Mouse (Mus musculus): ENCODE data around the gene Cars. TPM values are rescaled to one million over a fixed set of nuclear protein-coding genes. Genes with fewer than 3 reads are reported as not detected.

Cars gene
- polyA plus RNA-seq, 1 experiment from 2014 or later: 63.3 TPM

- no peaks in the 10 kb centered on the region for H3K36me3 ChIP-seq
- no peaks in the 10 kb centered on the region; the same call in 1 of the 2 replicates for H3K9me3 ChIP-seq
- H3K4me1 ChIP-seq (replicated peaks): no peaks in the 10 kb centered on the region
- no peak overlapping the region for H3K4me2 ChIP-seq (replicated peaks)
- WGBS: 79% methylated on average over 9 of the region's 9 CpGs
- H3K9ac ChIP-seq (replicated peaks): no peak overlapping the region
- H3K27ac ChIP-seq: no peak overlapping the region
- H3K4me3 ChIP-seq (replicated peaks): no peak overlapping the region
- ATAC-seq: no peak
- no peaks in the 10 kb centered on the region for H3K27me3 ChIP-seq
Observed at GRCm38 (mm10) chr7:143614404-143615135, 14.7 kb upstream of the Cars start.

GRCm38 (mm10) chr7:143612215-143612614 lies 12.3 kb upstream of the Cars start:
- H3K4me2 ChIP-seq (replicated peaks): no peak overlapping the region
- no peak overlapping the region for H3K4me3 ChIP-seq (replicated peaks)
- no peak overlapping the region for H3K27ac ChIP-seq
- no peaks in the 10 kb centered on the region for H3K27me3 ChIP-seq
- no peak for ATAC-seq
- WGBS: 62% methylated on average over 3 of the region's 3 CpGs
- H3K4me1 ChIP-seq (replicated peaks): no peaks in the 10 kb centered on the region
- H3K9me3 ChIP-seq: no peaks in the 10 kb centered on the region; the same call in 1 of the 2 replicates
- H3K9ac ChIP-seq (replicated peaks): no peak overlapping the region
- no peaks in the 10 kb centered on the region for H3K36me3 ChIP-seq

- 0 out of 2 replicates have a peak, but pooled peaks cover 3% of the 10 kb centered on the region for H3K4me1 ChIP-seq (replicated peaks)
- 92% methylated on average over 3 of the region's 3 CpGs for WGBS
- H3K4me2 ChIP-seq (replicated peaks): no peak overlapping the region
- no peak overlapping the region for H3K9ac ChIP-seq (replicated peaks)
- no peak overlapping the region for H3K27ac ChIP-seq
- no peaks in the 10 kb centered on the region for H3K36me3 ChIP-seq
- no peak for ATAC-seq
- no peaks in the 10 kb centered on the region for H3K9me3 ChIP-seq
- no peak overlapping the region for H3K4me3 ChIP-seq (replicated peaks)
- H3K27me3 ChIP-seq: no peaks in the 10 kb centered on the region
Observed at GRCm38 (mm10) chr7:143605321-143605720, 5.4 kb upstream of the Cars start.

GRCm38 (mm10) chr7:143604889-143605288 lies 5.0 kb upstream of the Cars start:
- H3K4me1 ChIP-seq (replicated peaks): 0 out of 2 replicates have a peak, but pooled peaks cover 3% of the 10 kb centered on the region
- no peak overlapping the region for H3K9ac ChIP-seq (replicated peaks)
- no peaks in the 10 kb centered on the region for H3K9me3 ChIP-seq
- 70% methylated on average over 2 of the region's 2 CpGs for WGBS
- H3K4me2 ChIP-seq (replicated peaks): no peak overlapping the region
- no peak for ATAC-seq
- H3K36me3 ChIP-seq: no peaks in the 10 kb centered on the region
- H3K4me3 ChIP-seq (replicated peaks): no peak overlapping the region
- H3K27me3 ChIP-seq: no peaks in the 10 kb centered on the region
- no peak overlapping the region for H3K27ac ChIP-seq

- H3K4me3 ChIP-seq (replicated peaks): no peak overlapping the region
- peaks cover 14% of the 10 kb centered on the region for H3K4me1 ChIP-seq (replicated peaks)
- no peaks in the 10 kb centered on the region for H3K27me3 ChIP-seq
- no peaks in the 10 kb centered on the region for H3K9me3 ChIP-seq
- H3K9ac ChIP-seq (replicated peaks): no peak overlapping the region
- WGBS: 85% methylated on average over 2 of the region's 2 CpGs
- no peak overlapping the region for H3K27ac ChIP-seq
- no peak overlapping the region for H3K4me2 ChIP-seq (replicated peaks)
- peaks cover 3% of the 10 kb centered on the region; the same call in 1 of the 2 replicates for H3K36me3 ChIP-seq
- ATAC-seq: no peak
Observed at GRCm38 (mm10) chr7:143601705-143602104, 1.8 kb upstream of the Cars start.

GRCm38 (mm10) chr7:143600231-143600740 lies 396 bp upstream of the Cars start:
- no peaks in the 10 kb centered on the region for H3K9me3 ChIP-seq
- 7% methylated on average over 15 of the region's 15 CpGs for WGBS
- H3K4me3 ChIP-seq (replicated peaks): peak overlapping the region; percentile 96
- H3K27ac ChIP-seq: 0 out of 2 replicates have a peak overlapping the region, but pooled peaks have one; percentile 74
- peaks cover 14% of the 10 kb centered on the region for H3K36me3 ChIP-seq
- peak overlapping the region; percentile 51 for H3K9ac ChIP-seq (replicated peaks)
- no peaks in the 10 kb centered on the region for H3K27me3 ChIP-seq
- H3K4me2 ChIP-seq (replicated peaks): peak overlapping the region; percentile 99
- ATAC-seq: no peak
- peaks cover 18% of the 10 kb centered on the region for H3K4me1 ChIP-seq (replicated peaks)

GRCm38 (mm10) chr7:143594865-143595264 lies 5.0 kb downstream of the Cars start:
- H3K36me3 ChIP-seq: peaks cover 45% of the 10 kb centered on the region
- peaks cover 18% of the 10 kb centered on the region for H3K4me1 ChIP-seq (replicated peaks)
- no peak overlapping the region for H3K9ac ChIP-seq (replicated peaks)
- 79% methylated on average over 5 of the region's 5 CpGs for WGBS
- H3K9me3 ChIP-seq: no peaks in the 10 kb centered on the region
- no peaks in the 10 kb centered on the region for H3K27me3 ChIP-seq
- no peak overlapping the region for H3K27ac ChIP-seq
- no peak overlapping the region for H3K4me3 ChIP-seq (replicated peaks)
- no peak for ATAC-seq
- no peak overlapping the region for H3K4me2 ChIP-seq (replicated peaks)

GRCm38 (mm10) chr7:143592255-143592654 lies 7.6 kb downstream of the Cars start:
- WGBS: 88% methylated on average over 10 of the region's 10 CpGs
- Histone ChIP-seq H3K4me2 (replicated peaks) (no peak overlapping the region), H3K27ac (no peak overlapping the region), H3K4me1 (replicated peaks) (0 out of 2 replicates have a peak, but pooled peaks cover 7% of the 10 kb centered on the region), H3K4me3 (replicated peaks) (no peak overlapping the region), H3K9ac (replicated peaks) (no peak overlapping the region), H3K36me3 (peaks cover 70% of the 10 kb centered on the region), H3K27me3 (no peaks in the 10 kb centered on the region), H3K9me3 (no peaks in the 10 kb centered on the region)
- no peak for ATAC-seq

GRCm38 (mm10) chr7:143588006-143588405 lies 11.9 kb downstream of the Cars start:
- no peak for ATAC-seq
- Histone ChIP-seq H3K27ac (no peak overlapping the region), H3K36me3 (peaks cover 93% of the 10 kb centered on the region), H3K27me3 (no peaks in the 10 kb centered on the region), H3K9me3 (no peaks in the 10 kb centered on the region), H3K4me1 (replicated peaks) (no peaks in the 10 kb centered on the region), H3K4me2 (replicated peaks) (no peak overlapping the region), H3K4me3 (replicated peaks) (no peak overlapping the region), H3K9ac (replicated peaks) (no peak overlapping the region)
- 89% methylated on average over 4 of the region's 4 CpGs for WGBS

- WGBS: 94% methylated on average over 5 of the region's 5 CpGs
- Histone ChIP-seq H3K4me1 (replicated peaks) (no peaks in the 10 kb centered on the region), H3K27ac (no peak overlapping the region), H3K4me2 (replicated peaks) (no peak overlapping the region), H3K36me3 (peaks cover 94% of the 10 kb centered on the region), H3K4me3 (replicated peaks) (no peak overlapping the region), H3K27me3 (no peaks in the 10 kb centered on the region), H3K9ac (replicated peaks) (no peak overlapping the region), H3K9me3 (no peaks in the 10 kb centered on the region)
- no peak for ATAC-seq
Observed at GRCm38 (mm10) chr7:143587586-143587985, 12.3 kb downstream of the Cars start.

- Histone ChIP-seq H3K27ac (no peak overlapping the region), H3K9ac (replicated peaks) (no peak overlapping the region), H3K9me3 (no peaks in the 10 kb centered on the region), H3K4me2 (replicated peaks) (no peak overlapping the region), H3K4me3 (replicated peaks) (no peak overlapping the region), H3K27me3 (no peaks in the 10 kb centered on the region), H3K36me3 (peaks cover 91% of the 10 kb centered on the region), H3K4me1 (replicated peaks) (no peaks in the 10 kb centered on the region)
- 35% methylated on average over 3 of the region's 3 CpGs for WGBS
- no peak for ATAC-seq
Observed at GRCm38 (mm10) chr7:143583956-143584355, 15.9 kb downstream of the Cars start.

- 95% methylated on average over 5 of the region's 5 CpGs for WGBS
- H3K4me2 ChIP-seq (replicated peaks): no peak overlapping the region
- H3K27me3 ChIP-seq: no peaks in the 10 kb centered on the region
- H3K9ac ChIP-seq (replicated peaks): no peak overlapping the region
- H3K4me3 ChIP-seq (replicated peaks): no peak overlapping the region
- no peak for ATAC-seq
- no peaks in the 10 kb centered on the region for H3K9me3 ChIP-seq
- peaks cover 91% of the 10 kb centered on the region for H3K36me3 ChIP-seq
- H3K27ac ChIP-seq: no peak overlapping the region
- H3K4me1 ChIP-seq (replicated peaks): no peaks in the 10 kb centered on the region
Observed at GRCm38 (mm10) chr7:143583025-143583424, 16.9 kb downstream of the Cars start.
